Mouse (Mus musculus) c-Kit-positive CD71-positive TER-119-positive erythroid progenitor cells, embryonic 14.5 days (primary cell): Measurements from ENCODE around the gene Hist1h4h.
A peak's percentile ranks its signal among the peaks of the same experiment; 100 is the strongest.
"Not testable (repeated sequence)": the region's sequence is repeated elsewhere in the genome, so short reads cannot be mapped to it uniquely, and the experiment has no call there.

Source experiments
- DNase-seq: peaks from one replicate; pipeline ENCODE4 v3.0.0-alpha.2; 2013; ENCODE audit warnings: low spot score

The Hist1h4h gene

GRCm38 (mm10) chr13:23534368-23535131 lies 3.7 kb downstream of the Hist1h4h start:
- DNase-seq: no peak

DNA sequence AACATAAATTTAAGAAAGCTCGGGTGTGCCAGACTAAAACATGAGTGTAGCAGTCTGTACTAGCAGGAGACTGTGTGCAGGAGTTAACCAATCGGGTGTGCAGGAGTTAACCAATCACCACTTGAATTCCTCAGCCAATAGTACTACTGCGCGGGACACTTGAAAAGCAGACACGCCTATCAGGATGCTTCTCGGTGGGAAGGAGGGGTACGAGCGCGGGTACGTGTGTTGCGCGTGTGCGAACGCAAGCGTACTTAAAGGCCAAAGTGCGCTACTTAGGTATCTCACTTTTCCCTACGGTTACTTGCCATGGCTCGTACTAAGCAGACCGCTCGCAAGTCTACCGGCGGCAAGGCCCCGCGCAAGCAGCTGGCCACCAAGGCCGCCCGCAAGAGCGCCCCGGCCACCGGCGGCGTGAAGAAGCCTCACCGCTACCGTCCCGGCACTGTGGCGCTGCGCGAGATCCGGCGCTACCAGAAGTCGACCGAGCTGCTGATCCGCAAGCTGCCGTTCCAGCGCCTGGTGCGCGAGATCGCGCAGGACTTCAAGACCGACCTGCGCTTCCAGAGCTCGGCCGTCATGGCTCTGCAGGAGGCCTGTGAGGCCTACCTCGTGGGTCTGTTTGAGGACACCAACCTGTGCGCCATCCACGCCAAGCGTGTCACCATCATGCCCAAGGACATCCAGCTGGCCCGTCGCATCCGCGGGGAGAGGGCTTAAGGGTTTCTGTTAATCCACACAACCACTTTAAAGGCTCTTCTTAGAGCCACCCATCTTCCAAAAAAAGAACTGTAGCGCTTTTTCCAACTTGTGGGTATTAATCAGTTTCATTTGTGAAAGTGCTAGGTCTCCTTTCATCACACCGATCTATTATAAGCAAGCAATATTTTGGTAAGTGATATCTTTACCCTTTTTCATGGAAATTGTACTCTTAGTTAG lies 4.6 kb downstream of the Hist1h4h start, which contains the start of gene Hist1h3g:
Gene Hist1h3g (plus strand): TSS at position 286 of the 939 bp plus-strand sequence.
- peak; percentile 96 for DNase-seq

GRCm38 (mm10) chr13:23536076-23536822 lies 5.4 kb downstream of the Hist1h4h start:
- DNase-seq: peak; percentile 63

GRCm38 (mm10) chr13:23537006-23537710 lies 6.3 kb downstream of the Hist1h4h start:
- DNase-seq: no peak

GRCm38 (mm10) chr13:23538249-23538648 lies 7.4 kb downstream of the Hist1h4h start:
- no peak for DNase-seq

GRCm38 (mm10) chr13:23539821-23540220 lies 9.0 kb downstream of the Hist1h4h start:
- DNase-seq: not testable (repeated sequence)

- no peak for DNase-seq
These were observed 10.6 kb downstream of the Hist1h4h start for GRCm38 (mm10) chr13:23541497-23541896.

- peak; percentile 76 for DNase-seq
These were observed 11.6 kb downstream of the Hist1h4h start for GRCm38 (mm10) chr13:23542225-23542980.

DNA sequence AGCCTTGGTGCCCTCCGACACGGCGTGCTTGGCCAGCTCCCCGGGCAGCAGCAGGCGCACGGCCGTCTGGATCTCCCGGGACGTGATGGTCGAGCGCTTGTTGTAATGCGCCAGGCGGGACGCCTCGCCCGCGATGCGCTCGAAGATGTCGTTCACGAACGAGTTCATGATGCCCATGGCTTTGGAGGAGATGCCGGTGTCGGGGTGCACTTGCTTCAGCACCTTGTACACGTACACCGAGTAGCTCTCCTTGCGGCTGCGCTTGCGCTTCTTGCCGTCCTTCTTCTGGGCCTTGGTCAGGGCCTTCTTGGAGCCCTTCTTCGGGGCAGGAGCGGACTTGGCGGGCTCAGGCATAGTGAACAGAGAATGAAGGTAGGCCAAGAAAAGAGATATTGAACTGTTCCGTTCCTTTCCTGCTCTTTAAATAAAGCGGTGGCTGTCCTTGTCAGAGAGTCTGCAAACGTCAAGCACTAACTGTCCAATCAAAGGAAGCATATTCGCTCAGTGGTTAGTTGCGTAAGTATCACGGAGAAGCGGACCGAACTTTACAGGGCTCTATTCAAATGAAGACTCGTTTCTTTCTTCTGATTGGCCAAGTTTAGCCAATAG lies 12.3 kb downstream of the Hist1h4h start, which contains the start of gene Hist1h2bh:
Gene Hist1h2bh (minus strand): TSS at position 394 of the 609 bp plus-strand sequence.
- peak; percentile 97 for DNase-seq

GRCm38 (mm10) chr13:23543965-23544786 lies 13.3 kb downstream of the Hist1h4h start, which contains the start of gene Hist1h3f:
Gene Hist1h3f (plus strand): TSS chr13:23544052.
- peak; percentile 98 for DNase-seq

DNA sequence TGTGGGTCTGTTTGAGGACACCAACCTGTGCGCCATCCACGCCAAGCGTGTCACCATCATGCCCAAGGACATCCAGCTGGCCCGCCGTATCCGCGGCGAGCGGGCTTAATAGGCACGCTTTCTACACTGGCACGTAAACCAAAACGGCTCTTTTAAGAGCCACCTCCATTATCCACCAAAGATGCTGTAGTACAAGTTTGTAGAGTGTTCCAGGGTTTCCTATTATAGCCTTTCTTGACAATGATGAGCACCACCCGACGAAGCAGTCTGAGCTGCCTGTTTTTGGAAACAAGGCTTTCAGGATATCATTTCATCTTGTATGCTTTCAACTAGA lies 13.9 kb downstream of the Hist1h4h start:
- not testable (repeated sequence) for DNase-seq

DNA sequence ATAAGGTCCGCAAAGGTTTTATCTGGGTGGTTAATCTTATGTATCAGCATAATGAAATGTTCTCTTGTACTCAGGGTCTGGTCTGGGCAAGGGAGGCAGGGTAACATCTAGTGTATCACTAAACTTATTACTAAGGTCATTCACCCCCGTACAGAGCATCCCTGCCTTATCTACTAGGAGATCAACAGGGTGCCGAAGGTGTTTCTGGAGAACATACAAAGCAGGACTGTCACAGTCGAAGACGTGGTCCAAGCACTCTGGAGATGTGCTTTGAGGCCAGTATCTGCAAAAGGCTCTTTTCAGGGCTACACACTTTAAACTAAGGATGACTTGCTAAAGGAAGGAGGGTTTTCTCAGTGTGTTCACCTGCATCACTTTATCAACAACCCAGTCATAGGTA lies 15.8 kb downstream of the Hist1h4h start:
- DNase-seq: no peak

DNA sequence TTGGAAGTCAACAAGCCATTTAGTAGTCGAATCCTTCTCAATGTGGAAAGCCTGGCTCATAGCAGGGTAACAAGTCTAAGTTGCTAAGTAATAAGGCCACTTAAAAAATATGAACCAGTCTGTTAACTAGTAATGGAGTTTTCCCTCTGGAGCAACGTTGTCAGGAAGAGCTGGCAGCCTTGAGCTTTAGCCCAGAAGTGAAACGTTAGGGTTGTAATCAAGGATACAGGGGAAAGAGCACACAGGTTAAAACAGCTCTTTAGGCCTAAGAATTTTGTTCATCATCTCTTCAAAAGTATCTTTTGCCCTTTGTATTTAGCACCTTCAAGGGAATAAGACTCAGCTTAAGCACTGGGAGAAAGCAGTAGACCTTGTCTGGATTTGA lies 19.9 kb downstream of the Hist1h4h start:
- peak; percentile 77 for DNase-seq

GRCm38 (mm10) chr13:23551146-23551834 lies 20.4 kb downstream of the Hist1h4h start, which contains the start of gene Hist1h4f:
Gene Hist1h4f (minus strand): TSS chr13:23551648.
- DNase-seq: peak; percentile 98

GRCm38 (mm10) chr13:23551931-23552914 lies 21.4 kb downstream of the Hist1h4h start:
- no peak for DNase-seq

DNA sequence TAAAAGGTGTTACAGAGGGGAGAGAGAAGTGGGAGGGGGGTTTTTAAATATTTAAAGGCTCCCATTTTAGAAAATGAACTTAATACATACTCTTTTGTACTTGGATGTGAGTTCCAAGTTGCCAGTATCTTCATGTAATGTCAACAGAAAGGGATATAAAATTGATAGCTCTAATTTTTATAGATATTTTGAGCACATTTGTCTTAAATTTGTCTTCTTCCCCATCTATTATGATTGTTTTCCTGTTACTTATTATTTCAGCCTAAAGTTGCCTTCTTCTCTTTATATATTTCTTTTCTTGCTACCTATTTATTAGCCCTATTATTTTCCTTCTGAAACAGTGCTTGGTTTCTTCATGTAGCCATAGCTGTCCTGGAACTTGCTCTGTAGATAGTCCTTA lies 22.1 kb downstream of the Hist1h4h start, which contains the start of gene Hist1h1d:
Gene Hist1h1d (plus strand): TSS at position 301 of the 400 bp plus-strand sequence.
- DNase-seq: no peak

DNA sequence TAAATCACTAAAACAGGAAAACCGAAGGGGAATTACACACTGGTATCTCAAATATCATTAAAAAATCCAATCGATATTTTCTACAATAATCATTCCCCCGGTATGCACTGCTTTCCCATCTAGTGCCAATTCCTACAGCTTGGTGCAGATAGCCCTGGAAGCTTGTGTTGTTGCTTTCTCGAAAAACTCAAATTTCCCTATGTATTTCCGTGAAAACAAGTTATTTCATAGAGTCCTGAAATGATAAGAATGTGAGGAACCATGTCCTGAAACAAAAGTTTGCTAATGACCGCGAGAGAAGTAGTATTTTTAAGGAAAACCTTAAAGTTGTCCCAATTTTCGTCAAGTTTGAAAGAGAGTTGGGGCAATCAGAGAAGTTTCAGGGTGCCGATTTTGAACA lies 23.5 kb downstream of the Hist1h4h start:
- DNase-seq: no peak
